Mouse (Mus musculus) lung, postnatal 10 days (tissue): ENCODE results near the gene Selenot.
"Not testable (repeated sequence)": the region's sequence is repeated elsewhere in the genome, so short reads cannot be mapped to it uniquely, and the experiment has no call there.

ENCODE experiments used
- DNase-seq: peaks from one replicate; pipeline ENCODE4 v3.0.0; 2021

The Selenot gene

GRCm38 (mm10) chr3:58576137-58577066 lies at the start of gene Selenot:
Gene Selenot (plus strand): TSS chr3:58576636.
- DNase-seq: peak; percentile 96

GRCm38 (mm10) chr3:58536573-58536972 lies 39.9 kb upstream of the Selenot start:
- DNase-seq: no peak

GRCm38 (mm10) chr3:58552001-58552811 lies 24.2 kb upstream of the Selenot start:
- DNase-seq: no peak

- no peak for DNase-seq
These were observed 19.8 kb upstream of the Selenot start for GRCm38 (mm10) chr3:58556649-58557048.

- DNase-seq: no peak
These were observed 16.5 kb upstream of the Selenot start for GRCm38 (mm10) chr3:58559887-58560286.

GRCm38 (mm10) chr3:58561437-58561836 lies 15.0 kb upstream of the Selenot start:
- no peak for DNase-seq

GRCm38 (mm10) chr3:58570821-58571220 lies 5.6 kb upstream of the Selenot start:
- no peak for DNase-seq

GRCm38 (mm10) chr3:58577067-58577503 lies 649 bp downstream of the Selenot start:
- DNase-seq: peak; percentile 43

- no peak for DNase-seq
These were observed 1.1 kb downstream of the Selenot start for GRCm38 (mm10) chr3:58577506-58578050.

- no peak for DNase-seq
These were observed 5.1 kb downstream of the Selenot start for GRCm38 (mm10) chr3:58581530-58581929.

- DNase-seq: no peak
These were observed 5.9 kb downstream of the Selenot start for GRCm38 (mm10) chr3:58582297-58582696.

- DNase-seq: no peak
These were observed 6.5 kb downstream of the Selenot start for GRCm38 (mm10) chr3:58582788-58583426.

- DNase-seq: peak; percentile 3
These were observed 14.1 kb downstream of the Selenot start for GRCm38 (mm10) chr3:58590544-58590943.

- DNase-seq: not testable (repeated sequence)
These were observed 16.2 kb downstream of the Selenot start for GRCm38 (mm10) chr3:58592666-58593065.

- no peak for DNase-seq
These were observed 17.2 kb downstream of the Selenot start for GRCm38 (mm10) chr3:58593623-58594022.

- no peak for DNase-seq
These were observed 32.1 kb downstream of the Selenot start for GRCm38 (mm10) chr3:58608506-58608905.

- no peak for DNase-seq
These were observed 33.5 kb downstream of the Selenot start for GRCm38 (mm10) chr3:58609985-58610384.

- no peak for DNase-seq
These were observed 44.6 kb downstream of the Selenot start for GRCm38 (mm10) chr3:58621066-58621465.

GRCm38 (mm10) chr3:58622665-58623394 lies 46.4 kb downstream of the Selenot start:
- no peak for DNase-seq

- no peak for DNase-seq
These were observed 48.5 kb downstream of the Selenot start for GRCm38 (mm10) chr3:58624981-58625380.

GRCm38 (mm10) chr3:58631693-58632092 lies 55.3 kb downstream of the Selenot start:
- DNase-seq: no peak
